Mouse (Mus musculus) neural tube, embryonic 14.5 days (tissue): ENCODE measurements around the gene Parp2. TPM values are rescaled to one million over a fixed set of nuclear protein-coding genes. Genes with fewer than 3 reads are reported as not detected.
"Not testable (repeated sequence)": the region's sequence is repeated elsewhere in the genome, so short reads cannot be mapped to it uniquely, and the experiment has no call there.

Source experiments
- ATAC-seq: fragments of 200-750 bp; cut with Nextera tagmentation; 2 replicates; pipeline ENCODE4 v1.8.0; 2017; ENCODE audit warnings: low read depth, mild to moderate bottlenecking, moderate TSS enrichment, moderate library complexity
- H3K27ac ChIP-seq: fragments of 300-500 bp; sonication (generic); 2 replicates; pipeline ENCODE4 v1.5.1; 2014; ENCODE audit warnings: low read depth, mild to moderate bottlenecking, control low read depth, low read length, moderate library complexity, mixed read lengths
- H3K27me3 ChIP-seq: fragments of 300-500 bp; sonication (generic); 2 replicates; pipeline ENCODE4 v1.6.1; 2014; ENCODE audit warnings: low read length; ENCODE audit not compliant: control insufficient read depth, insufficient read depth
- H3K36me3 ChIP-seq: fragments of 300-500 bp; sonication (generic); 2 replicates; pipeline ENCODE4 v1.6.1; 2014; ENCODE audit warnings: low read length, mixed read lengths; ENCODE audit not compliant: control insufficient read depth, insufficient read depth
- H3K4me1 ChIP-seq: fragments of 300-500 bp; sonication (generic); 2 replicates; pipeline ENCODE4 v1.6.1; 2014; ENCODE audit warnings: low read length; ENCODE audit not compliant: control insufficient read depth, insufficient read depth
- H3K4me2 ChIP-seq: fragments of 300-500 bp; sonication (generic); 2 replicates; pipeline ENCODE4 v1.6.1; 2014; ENCODE audit warnings: mild to moderate bottlenecking, low read depth, low read length, control low read depth
- H3K4me3 ChIP-seq: fragments of 300-500 bp; sonication (generic); 2 replicates; pipeline ENCODE4 v1.5.1; 2014; ENCODE audit warnings: low read depth, low read length, control low read depth, mixed read lengths
- H3K9ac ChIP-seq: fragments of 300-500 bp; sonication (generic); replicated peaks from 2 replicates; pipeline ENCODE4 v1.6.1; 2014; ENCODE audit warnings: low read depth, mild to moderate bottlenecking, control low read depth, low read length, mixed read lengths
- H3K9me3 ChIP-seq: fragments of 300-500 bp; sonication (generic); 2 replicates; pipeline ENCODE4 v1.6.1; 2016; ENCODE audit warnings: low read length; ENCODE audit not compliant: control insufficient read depth
- WGBS: fragments of 180-500 bp; shearing (Covaris S2); extraction: QIAGEN DNeasy Blood & Tissue Kit; methylation state at CpG from one replicate; pipeline ENCODE4 v1.1.7; 2014; 5-methylcytosine and 5-hydroxymethylcytosine counted together
- polyA plus RNA-seq: library from polyadenylated mRNA; unstranded; fragments of >200 nt; fragmentation: Nextera tagmentation; extraction: Ambion mirVana; gene quantifications from 2 replicates; pipeline ENCODE4 v1.2.1, GENCODE M21; 2014

Gene Parp2
- polyA plus RNA-seq, 1 experiment from 2014 or later, result 43.7 TPM

- H3K27ac ChIP-seq, ATAC-seq, H3K9ac ChIP-seq, H3K36me3 ChIP-seq, H3K4me2 ChIP-seq, H3K4me3 ChIP-seq, H3K4me1 ChIP-seq, H3K9me3 ChIP-seq, H3K27me3 ChIP-seq: not testable (repeated sequence)
Observed at GRCm38 (mm10) chr14:50865005-50865404, 57.4 kb downstream of the Parp2 start.

- H3K27ac ChIP-seq, result no peak overlapping the region
- H3K36me3 ChIP-seq, result no peaks in the 10 kb centered on the region
- peaks cover 6% of the 10 kb centered on the region; the same call in 1 of the 2 replicates for H3K4me1 ChIP-seq
- WGBS, result 92% methylated on average over 3 of the region's 3 CpGs
- H3K27me3 ChIP-seq, result no peaks in the 10 kb centered on the region
- no peak overlapping the region for H3K9ac ChIP-seq
- ATAC-seq, result no peak
- no peak overlapping the region for H3K4me3 ChIP-seq
- no peak overlapping the region for H3K4me2 ChIP-seq
- no peaks in the 10 kb centered on the region for H3K9me3 ChIP-seq
Observed at GRCm38 (mm10) chr14:50866966-50867365, 59.3 kb downstream of the Parp2 start.

- H3K4me1 ChIP-seq, result peaks cover 6% of the 10 kb centered on the region; the same call in 1 of the 2 replicates
- no peak overlapping the region for H3K4me2 ChIP-seq
- no peaks in the 10 kb centered on the region for H3K27me3 ChIP-seq
- H3K9me3 ChIP-seq, result no peaks in the 10 kb centered on the region
- ATAC-seq, result no peak
- no peaks in the 10 kb centered on the region for H3K36me3 ChIP-seq
- no peak overlapping the region for H3K4me3 ChIP-seq
- WGBS, result 79% methylated on average over 4 of the region's 4 CpGs
- H3K9ac ChIP-seq, result no peak overlapping the region
- no peak overlapping the region for H3K27ac ChIP-seq
Observed at GRCm38 (mm10) chr14:50868211-50868610, 60.6 kb downstream of the Parp2 start.

GRCm38 (mm10) chr14:50868656-50869055 is 61.0 kb downstream of the Parp2 start:
- WGBS, result 95% methylated on average over 5 of the region's 5 CpGs
- no peaks in the 10 kb centered on the region for H3K27me3 ChIP-seq
- no peak overlapping the region for H3K9ac ChIP-seq
- H3K36me3 ChIP-seq, result no peaks in the 10 kb centered on the region
- H3K4me1 ChIP-seq, result peaks cover 6% of the 10 kb centered on the region; the same call in 1 of the 2 replicates
- H3K27ac ChIP-seq, result no peak overlapping the region
- H3K9me3 ChIP-seq, result no peaks in the 10 kb centered on the region
- ATAC-seq, result no peak
- no peak overlapping the region for H3K4me3 ChIP-seq
- H3K4me2 ChIP-seq, result no peak overlapping the region

- no peaks in the 10 kb centered on the region for H3K27me3 ChIP-seq
- H3K4me1 ChIP-seq, result peaks cover 6% of the 10 kb centered on the region; the same call in 1 of the 2 replicates
- 6% methylated on average over 32 of the region's 32 CpGs for WGBS
- peak within 1 kb of the TSS; percentile 29 for H3K9ac ChIP-seq
- H3K27ac ChIP-seq, result peak within 1 kb of the TSS; percentile 1; the same call in 1 of the 2 replicates
- H3K36me3 ChIP-seq, result no peaks in the 10 kb centered on the region
- peak within 1 kb of the TSS; percentile 36 for H3K4me3 ChIP-seq
- no peaks in the 10 kb centered on the region for H3K9me3 ChIP-seq
- H3K4me2 ChIP-seq, result peak within 1 kb of the TSS; percentile 70
- peak; percentile 94 for ATAC-seq
Observed at GRCm38 (mm10) chr14:50869889-50870804, 62.5 kb downstream of the Parp2 start, which contains the start of gene Tep1. Gene Tep1 (minus strand): TSS chr14:50870560.

GRCm38 (mm10) chr14:50870805-50871143 is 63.1 kb downstream of the Parp2 start:
- H3K4me2 ChIP-seq, result peak overlapping the region; percentile 70
- H3K27ac ChIP-seq, result peak overlapping the region; percentile 1; the same call in 1 of the 2 replicates
- no peaks in the 10 kb centered on the region for H3K36me3 ChIP-seq
- H3K27me3 ChIP-seq, result no peaks in the 10 kb centered on the region
- H3K9ac ChIP-seq, result peak overlapping the region; percentile 29
- no peaks in the 10 kb centered on the region for H3K9me3 ChIP-seq
- H3K4me1 ChIP-seq, result peaks cover 6% of the 10 kb centered on the region; the same call in 1 of the 2 replicates
- WGBS, result 21% methylated on average over 5 of the region's 5 CpGs
- peak overlapping the region; percentile 36 for H3K4me3 ChIP-seq
- peak; percentile 13; the same call in 1 of the 2 replicates for ATAC-seq

Other genes with a start within 250 kb of the Parp2 start
- gene Olfr744, start 193.0 kb upstream of the Parp2 start, polyA plus RNA-seq, result not detected in 2 replicates
- gene Olfr745, start 168.5 kb upstream of the Parp2 start, polyA plus RNA-seq, result not detected in 2 replicates
- gene Olfr746, start 160.8 kb upstream of the Parp2 start, polyA plus RNA-seq, result not detected in 2 replicates
- not detected in 2 replicates for gene Olfr747, start 114.6 kb upstream of the Parp2 start, polyA plus RNA-seq
- not detected in 2 replicates for gene Olfr748, start 100.5 kb upstream of the Parp2 start, polyA plus RNA-seq
- gene Olfr749, start 62.7 kb upstream of the Parp2 start, polyA plus RNA-seq, result not detected in 2 replicates
- 118 and 131 TPM in 2 replicates for gene Ttc5, start 22.3 kb upstream of the Parp2 start, polyA plus RNA-seq
- not detected in 2 replicates for gene Ccnb1ip1, start 109 bp upstream of the Parp2 start, polyA plus RNA-seq
- gene Tep1, start 62.7 kb downstream of the Parp2 start, polyA plus RNA-seq, result 3.1 and 6.1 TPM in 2 replicates
- 1.8 and 2.5 TPM in 2 replicates for gene Klhl33, start 89.7 kb downstream of the Parp2 start, polyA plus RNA-seq
- gene Osgep, start 117.1 kb downstream of the Parp2 start, polyA plus RNA-seq, result 110 TPM in 2 replicates
- gene Apex1, start 117.1 kb downstream of the Parp2 start, polyA plus RNA-seq, result 166 and 180 TPM in 2 replicates
- gene Pip4p1, start 123.0 kb downstream of the Parp2 start, polyA plus RNA-seq, result 68.4 and 98.6 TPM in 2 replicates
- gene Pnp, start 123.2 kb downstream of the Parp2 start, polyA plus RNA-seq, result 15.4 and 22.8 TPM in 2 replicates
- not detected in 2 replicates for gene Gm49342, start 136.7 kb downstream of the Parp2 start, polyA plus RNA-seq
- gene Pnp2, start 148.2 kb downstream of the Parp2 start, polyA plus RNA-seq, result 0.46 and 0.51 TPM in 2 replicates
- 0.17 TPM in 1 of 2 replicates, not detected in the other for gene Rnase10, start 199.9 kb downstream of the Parp2 start, polyA plus RNA-seq
- not detected in 2 replicates for gene Rnase9, start 234.0 kb downstream of the Parp2 start, polyA plus RNA-seq
- not detected in 2 replicates for gene Rnase11, start 242.3 kb downstream of the Parp2 start, polyA plus RNA-seq
- not detected in 2 replicates for gene Rnase12, start 249.8 kb downstream of the Parp2 start, polyA plus RNA-seq